Mouse (Mus musculus): ENCODE results near the gene Hnrnpll.
"Not testable (repeated sequence)": the region's sequence is repeated elsewhere in the genome, so short reads cannot be mapped to it uniquely, and the experiment has no call there.

Gene Hnrnpll

DNA sequence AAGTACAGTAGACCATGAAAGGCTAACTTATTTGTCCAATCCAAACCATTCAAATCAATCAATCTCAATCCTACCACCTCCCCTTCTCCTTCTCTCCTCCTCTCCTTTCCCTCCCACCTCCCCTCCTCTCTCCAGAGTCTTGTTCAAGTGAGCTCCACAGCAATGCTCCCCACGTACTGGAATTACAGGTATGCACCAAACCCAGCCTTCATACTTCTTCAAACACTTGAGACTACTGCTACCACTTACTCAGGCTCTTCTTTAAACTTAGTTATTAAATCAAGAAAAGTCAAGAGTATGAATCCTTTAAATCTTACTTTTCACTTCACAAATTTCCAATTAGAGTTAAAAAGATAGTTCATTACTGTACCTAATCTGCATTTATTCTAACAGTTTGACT is 3.6 kb downstream of the Hnrnpll start:
- no peak for DNase-seq

DNA sequence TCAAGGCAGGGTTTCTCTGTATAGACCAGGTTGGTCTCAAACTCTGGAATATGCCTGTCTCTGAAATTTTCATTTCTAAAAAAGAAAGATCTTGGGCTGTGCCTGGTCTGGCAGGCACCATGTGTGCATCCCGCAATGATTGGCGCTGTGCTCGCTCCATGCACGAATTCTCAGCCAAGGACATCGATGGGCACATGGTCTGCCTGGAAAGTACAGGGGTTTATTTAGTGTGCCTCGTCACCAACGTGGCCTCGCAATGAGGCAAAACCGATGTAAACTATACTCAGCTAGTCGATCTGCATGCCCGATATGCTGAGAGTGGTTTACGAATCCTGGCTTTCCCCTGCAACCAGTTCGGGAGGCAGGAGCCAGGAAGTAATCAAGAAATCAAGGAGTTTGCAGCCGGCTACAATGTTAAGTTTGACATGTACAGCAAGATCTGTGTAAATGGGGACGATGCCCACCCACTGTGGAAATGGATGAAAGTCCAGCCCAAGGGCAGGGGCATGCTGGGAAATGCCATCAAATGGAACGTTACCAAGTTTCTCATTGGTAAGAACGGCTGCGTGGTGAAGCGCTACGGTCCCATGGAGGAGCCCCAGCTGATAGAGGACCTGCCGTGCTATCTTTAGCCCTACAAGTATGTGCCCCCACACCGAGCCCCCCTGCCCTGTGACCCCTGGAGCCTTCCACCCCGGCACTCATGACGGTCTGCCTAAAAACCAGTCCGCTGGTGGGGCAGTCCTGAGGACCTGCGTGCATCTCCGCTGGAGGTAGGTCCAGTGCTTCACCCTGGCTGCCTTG is 8.0 kb downstream of the Hnrnpll start:
- peak in 1 of 2 experiments; percentile 5 for DNase-seq

DNA sequence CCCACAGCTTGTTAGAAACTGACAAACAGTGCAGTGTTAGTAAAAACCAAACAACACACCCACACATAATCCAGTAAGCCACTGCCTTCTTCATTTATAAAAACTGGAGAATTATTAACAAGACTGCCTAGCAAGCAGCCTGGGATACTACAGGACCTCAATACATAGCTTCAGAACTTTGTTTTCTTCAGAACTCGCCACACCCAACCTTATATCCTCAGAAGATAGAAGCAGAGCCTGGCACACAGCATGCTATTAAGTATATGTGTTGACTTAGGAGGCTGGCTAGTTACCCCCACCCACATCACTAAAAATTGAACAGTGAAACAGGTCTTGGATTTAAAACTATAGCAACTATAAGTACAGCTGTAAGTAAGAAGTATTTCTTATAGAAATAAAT is 10.5 kb downstream of the Hnrnpll start:
- DNase-seq: no peak

DNA sequence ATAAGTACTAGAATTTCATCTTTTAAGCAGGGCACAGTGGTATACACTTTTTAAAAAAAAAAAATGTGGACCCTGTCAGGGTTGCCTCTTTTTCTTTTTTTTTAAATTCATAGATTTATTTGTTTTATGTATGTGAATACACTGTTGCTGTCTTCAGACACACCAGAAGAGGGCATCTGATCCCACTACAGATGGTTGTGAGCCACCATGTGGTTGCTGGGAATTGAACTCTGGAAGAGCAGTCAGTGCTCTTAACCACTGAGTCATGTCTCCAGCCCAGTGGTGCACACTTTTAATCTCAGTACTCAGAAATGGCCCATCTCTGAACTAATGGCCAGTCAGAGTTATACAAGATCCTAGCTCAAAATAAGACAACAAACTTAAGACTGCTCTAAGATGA is 12.8 kb downstream of the Hnrnpll start:
- not testable (repeated sequence) for DNase-seq

DNA sequence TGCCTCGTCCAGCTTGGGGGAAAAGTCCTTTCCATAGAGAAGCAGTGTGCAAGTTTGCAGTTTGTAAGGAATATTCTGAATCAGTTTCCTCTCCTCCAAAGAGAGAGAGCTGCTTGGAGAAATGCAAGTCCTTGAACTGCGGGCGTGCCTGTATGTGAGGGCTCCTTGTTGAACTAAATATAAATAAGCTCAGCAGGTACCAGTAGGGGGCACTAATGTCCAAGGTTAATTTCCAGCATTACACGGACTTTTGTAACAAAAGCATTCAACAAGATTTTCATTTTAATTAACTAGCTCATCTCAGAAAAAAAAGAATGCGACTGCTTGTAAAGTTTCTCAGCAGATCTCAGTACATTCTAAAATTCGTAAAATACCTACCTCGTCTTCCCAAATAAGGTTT is 13.9 kb downstream of the Hnrnpll start:
- DNase-seq: peak; percentile 64 to 69

DNA sequence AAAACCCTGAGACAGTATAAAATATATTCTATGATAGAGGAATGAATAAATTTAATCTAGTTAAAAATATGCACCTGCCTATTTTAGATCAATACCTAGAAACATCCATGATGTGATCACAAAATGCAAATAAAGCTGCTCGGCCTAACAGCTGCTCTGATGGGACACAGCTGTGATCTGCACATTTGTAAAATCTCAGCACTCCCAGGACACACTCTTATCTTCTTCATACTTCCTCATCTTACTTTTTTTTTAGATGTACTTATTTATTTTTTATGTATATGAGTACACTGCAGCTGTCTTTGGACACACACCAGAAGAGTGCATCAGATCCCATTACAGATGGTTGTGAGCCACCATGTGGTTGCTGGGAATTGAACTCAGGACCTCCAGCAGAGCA is 20.4 kb downstream of the Hnrnpll start:
- DNase-seq: no peak

DNA sequence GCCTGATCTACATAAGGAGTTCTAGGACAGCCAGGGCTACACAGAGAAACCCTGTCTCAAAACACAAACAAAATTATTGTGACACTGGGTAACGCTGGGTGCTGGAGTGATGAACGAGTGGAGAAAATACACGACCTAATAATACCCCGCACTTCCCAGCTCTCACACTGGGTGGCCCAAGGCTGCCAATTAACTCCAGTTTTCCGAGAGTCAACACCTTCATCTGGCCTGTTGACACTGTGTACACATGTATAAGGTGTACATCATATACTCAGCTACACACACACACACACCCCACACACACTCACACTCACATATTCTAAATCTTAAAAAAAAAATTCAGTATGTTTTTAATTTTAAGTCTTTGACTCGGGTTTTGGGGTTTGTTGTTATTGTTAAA is 33.5 kb downstream of the Hnrnpll start:
- no peak for DNase-seq

DNA sequence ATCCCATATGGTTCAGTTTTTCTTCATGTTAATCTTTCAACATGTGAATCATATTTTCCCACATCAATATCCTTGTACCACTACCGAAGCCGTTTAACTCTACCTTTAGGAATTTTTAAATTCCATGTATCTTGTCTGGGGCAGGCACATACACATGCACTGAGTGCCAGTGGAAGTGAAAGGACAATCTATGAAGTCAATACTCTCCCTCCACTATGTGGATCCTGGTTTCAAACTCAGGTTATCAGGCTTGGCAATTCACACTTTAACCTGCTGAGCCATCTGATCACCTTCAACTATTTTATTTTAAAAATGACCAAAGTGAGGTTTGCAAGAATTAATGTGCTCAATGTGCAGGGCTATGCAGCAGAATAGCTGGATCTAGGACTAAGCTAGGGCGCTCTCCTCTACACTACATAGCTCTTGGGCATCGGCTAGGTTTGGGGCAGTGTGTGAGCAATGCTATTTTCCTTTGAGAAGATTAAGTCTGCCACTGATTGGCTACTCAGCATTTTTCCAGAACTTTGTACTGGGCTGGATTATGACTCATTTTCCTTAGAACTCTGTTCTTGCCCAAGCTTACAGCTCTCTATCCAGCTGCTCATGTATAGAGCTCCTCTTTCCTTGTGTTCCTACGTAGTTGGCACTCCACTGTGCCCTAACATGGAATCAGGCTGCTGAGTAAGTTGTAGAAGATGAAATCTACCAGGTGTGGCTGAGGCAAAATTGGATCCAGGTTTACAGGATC is 35.8 kb downstream of the Hnrnpll start:
- no peak for DNase-seq

DNA sequence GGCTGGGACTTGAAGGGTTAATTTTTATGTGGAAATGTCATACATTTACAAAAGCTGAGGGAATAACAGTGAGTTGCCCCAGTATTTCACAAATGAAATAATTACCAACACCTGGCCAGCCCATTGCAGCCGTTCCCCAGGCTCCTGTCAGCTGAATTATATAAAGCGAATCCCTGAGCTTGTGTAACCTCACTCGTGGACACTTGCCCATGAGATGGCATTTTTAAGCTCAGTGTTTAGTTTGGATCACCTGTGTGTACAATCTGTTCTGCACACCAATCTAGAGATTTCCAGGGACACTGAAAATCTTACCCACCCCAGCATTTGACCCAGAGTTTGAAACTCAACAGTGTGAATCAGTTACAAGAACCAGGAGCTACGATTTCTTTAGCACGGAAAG is 40.0 kb downstream of the Hnrnpll start:
- no peak for DNase-seq

DNA sequence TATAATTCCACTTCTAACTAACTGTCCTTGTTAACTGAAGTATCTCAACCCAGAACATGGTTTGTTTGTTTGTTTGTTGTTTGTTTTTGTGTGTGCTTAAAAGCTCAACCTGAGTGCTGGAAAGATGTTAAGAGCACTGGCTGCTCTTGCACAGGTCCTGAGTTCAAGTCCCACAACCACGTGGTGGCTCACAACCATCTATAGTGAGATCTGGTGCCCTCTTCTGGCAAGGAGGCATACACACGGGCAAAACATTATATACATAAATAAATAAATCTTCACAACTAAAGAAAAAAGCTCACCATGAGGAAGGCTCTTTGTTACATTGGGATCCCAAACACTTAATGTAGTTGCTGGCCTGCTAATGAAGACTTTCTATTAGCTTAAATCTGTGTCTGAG is 41.6 kb downstream of the Hnrnpll start:
- DNase-seq: no peak

DNA sequence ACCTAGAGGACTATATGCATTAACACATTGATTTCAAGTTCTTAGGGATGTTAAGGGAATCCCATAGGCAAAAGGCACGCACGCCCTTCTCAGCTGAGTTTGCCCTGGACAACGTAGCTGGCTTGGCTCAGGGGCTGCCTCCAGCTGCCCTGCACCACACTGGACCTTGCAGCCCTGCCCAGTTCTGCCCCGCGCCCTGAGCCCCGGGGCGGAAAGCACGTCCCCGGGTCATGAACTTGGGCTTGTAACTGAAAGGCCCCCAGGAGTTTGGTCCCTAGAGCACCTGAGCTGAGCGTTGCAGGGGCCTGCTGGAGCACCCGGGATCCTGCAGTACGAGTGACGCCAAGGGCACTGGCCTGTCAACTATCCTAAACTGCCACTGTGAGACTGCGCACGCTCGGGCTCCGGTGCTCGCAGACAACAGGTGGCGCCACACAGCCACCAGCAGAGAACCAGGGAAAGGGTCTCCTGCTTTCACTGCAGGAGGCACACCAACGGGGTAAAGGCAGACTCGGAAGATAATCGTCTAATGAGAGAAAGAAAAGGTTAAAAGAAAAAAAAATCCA is 43.1 kb downstream of the Hnrnpll start:
- DNase-seq: peak; percentile 60 to 68

DNA sequence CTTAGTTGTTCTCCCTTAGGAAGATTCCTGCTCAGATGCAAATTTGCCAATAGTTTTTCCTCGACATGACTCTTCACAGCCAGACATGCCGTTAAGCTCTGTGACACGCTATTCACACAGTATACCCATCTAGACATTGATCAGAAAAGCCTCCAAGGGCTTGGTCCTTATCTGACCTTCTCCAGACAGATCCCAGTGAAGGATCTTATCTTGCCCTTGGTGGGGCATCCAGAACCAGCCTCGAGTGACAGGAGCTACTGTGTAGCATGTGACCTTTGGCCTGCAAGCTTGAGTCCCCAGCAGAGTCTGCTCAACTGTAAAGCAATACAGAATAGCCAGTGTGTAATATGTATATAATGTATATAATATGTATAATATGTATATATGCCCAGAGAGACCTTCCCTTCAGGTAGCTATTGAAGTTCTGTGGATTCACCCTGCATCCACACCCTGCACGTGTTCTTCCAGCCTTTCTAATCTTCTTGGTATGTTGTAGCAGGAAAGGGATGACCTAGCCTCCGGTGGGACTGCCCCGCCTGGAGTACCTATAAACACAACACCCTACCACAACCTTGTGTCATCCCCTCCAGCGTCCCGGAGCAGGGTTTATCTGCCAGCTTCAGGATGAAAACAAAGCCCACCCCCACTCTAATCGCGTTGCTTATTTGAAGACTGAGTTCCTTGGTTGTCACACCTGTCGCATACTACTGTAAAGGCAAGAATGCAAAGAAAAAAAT is 43.7 kb downstream of the Hnrnpll start:
- no peak for DNase-seq

DNA sequence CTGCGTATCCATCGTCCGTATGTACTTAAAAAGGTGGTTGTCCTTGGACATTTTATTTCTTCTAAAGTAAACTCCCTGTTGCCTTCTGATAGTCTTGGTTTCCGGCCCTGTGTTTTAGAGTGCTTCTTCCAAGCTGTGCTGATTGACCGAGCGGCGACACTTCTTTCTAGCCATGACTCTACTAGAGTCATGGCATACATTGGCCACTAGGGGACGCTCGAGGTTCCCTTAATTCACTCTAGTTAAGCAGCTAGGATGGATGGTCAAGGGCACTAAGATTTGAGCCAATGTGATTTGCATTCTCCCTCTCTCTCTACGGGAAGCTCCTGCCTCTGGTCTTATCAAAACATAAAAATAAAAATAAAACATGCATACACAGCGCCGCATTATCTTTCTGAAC is 44.7 kb downstream of the Hnrnpll start:
- peak; percentile 65 to 76 for DNase-seq

DNA sequence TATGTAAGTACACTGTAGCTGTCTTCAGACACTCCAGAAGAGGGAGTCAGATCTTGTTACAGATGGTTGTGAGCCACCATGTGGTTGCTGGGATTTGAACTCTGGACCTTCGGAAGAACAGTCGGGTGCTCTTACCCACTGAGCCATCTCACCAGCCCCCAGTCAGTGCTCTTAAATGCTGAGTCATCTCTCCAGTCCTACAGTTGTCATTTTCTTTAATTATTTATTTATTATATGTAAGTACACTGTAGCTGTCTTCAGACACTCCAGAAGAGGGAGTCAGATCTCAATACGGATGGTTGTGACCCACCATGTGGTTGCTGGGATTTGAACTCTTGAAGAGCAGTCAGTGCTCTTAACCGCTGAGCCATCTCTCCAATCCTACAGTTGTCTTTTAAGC is 45.7 kb downstream of the Hnrnpll start:
- DNase-seq: not testable (repeated sequence)

DNA sequence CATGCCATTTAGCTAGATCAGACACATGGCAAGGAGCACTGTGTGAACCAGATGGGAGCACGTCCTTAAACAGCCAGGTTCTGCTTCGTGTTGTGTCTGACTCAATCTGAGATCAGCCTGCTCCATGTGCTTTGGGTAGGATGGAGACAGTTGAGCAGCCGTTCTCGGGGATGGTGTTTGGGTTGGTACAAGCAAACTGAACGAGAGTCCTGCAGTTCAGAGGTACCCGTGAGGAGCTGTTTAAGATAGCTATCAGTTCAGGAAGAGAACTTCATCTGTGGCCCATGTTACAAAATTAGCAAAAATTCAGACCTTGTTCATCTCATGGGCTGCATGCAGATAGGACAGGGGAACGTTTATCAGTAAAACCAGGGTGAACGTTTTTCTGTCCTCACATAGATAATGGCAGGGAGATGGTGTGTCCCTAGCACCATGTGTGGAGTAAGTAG is 47.7 kb downstream of the Hnrnpll start:
- no peak for DNase-seq

DNA sequence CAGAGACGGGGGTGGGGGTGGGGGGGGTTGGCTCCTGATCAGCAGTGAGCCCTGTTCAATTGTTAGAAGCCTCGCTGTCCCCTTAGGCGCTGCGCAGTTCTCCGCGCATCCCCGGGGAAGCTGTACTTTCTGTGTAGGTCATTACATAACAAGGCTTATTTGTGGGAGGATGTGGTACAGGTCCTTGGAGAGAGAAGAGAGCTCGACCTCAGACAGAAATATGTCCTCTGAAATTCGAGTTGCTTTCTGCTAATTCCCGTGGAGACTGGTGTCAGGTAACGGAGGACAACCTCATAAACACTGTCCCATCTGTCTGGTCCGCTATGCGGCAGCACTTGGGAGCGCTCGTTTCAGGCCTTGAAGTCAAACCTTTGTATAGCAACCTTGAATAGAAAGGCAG is 52.2 kb downstream of the Hnrnpll start:
- no peak for DNase-seq

DNA sequence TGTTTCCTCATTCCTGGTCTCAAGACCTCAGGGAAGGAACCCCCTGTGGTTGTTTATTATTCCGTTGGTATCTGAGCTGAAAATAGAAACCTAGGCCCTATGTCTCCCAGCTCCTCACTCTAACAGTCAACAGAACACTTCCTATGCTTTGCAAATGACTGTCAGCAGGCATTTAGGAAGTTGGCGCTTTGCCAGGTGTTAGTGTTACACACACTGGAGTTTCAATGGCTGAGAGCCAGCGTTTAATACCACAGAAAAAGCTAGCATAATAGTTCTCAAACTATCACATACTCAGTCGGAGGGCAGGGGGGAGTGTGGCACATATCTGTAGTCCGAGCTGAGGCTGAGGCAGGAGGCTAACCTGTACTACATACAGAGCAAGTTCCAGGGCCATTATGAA is 53.3 kb downstream of the Hnrnpll start:
- peak; percentile 74 to 82 for DNase-seq

DNA sequence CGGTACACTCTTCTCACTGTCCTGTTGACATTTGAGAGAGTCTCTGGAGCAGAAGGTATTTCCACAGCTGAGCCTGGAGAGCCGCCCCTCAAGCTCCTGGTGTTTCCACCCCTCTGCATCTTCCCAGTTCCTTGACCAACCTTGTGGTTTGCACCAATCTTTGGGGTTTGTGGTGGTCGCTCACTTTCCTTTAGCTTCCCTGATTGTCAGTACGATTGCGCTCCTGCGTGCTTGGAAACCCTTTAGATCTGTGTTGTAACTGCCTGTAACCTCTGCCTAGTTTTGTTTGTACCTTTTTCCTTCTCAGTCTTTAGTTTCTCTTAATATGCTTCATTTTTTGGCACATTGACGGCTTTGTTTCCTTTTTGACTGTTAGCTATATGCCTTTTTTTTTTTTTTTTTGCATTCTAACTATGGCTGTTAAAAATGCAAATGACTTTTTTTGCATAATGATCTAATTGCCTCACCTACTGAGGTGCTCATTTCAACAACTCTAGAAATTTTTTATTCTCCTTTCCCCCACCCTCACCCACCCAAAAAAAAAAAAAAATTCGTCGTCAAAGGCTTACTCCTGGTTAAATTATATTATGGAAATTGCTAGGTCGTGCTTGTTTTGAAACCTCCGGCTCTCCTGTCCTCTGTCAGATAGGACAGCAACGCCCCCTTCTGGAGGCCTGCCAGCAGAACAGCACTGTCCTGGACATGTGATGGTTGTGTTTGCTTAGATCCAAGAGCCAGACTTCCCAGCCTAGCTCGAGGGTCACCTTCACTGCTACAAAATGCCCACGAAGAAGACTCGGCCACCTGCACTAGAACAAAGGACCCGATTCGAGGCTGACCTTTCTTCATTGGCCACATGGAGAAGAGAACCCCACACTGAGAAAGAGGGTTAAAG is 57.5 kb downstream of the Hnrnpll start:
- DNase-seq: peak; percentile 81 to 86

DNA sequence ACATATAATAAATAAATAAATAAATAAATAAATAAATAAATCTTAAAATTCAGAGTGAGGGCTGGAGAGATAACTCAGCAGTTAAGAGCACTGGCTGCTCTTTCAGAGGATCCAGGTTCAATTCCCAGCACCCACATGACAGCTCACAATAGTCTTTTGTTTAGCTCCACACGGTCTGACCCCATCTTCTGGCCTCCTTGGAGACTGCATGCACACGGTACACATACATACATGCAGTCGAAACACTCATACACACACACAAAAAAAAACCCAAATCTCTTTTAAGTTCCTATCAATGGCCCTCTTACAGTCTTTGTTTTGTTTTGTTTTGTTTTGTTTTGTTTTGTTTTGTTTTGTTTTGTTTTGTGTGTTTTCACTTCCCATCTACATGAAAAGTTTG is 58.3 kb downstream of the Hnrnpll start:
- not testable (repeated sequence) for DNase-seq

DNA sequence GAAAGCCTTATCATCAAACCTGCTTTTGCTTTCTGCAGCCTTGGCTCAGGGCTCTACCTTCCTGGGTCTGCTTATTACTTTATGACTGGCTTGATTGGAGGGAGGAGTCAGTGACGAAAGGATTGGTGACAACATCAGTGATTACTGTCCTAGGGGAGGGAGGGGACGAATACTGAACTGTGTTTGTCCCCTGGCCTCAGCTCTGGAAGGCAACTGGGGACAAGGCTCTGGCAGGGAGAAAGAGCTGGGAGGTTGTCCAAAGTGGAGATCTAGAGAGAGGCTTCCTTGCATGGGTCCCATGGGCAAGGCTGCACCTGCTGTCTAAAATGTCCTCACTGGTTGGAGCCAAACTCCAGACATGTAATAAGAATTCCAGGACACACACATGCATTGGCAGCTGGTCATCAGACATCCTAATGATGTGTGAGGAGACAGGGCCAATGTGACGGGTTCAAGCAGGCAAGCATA is 59.7 kb downstream of the Hnrnpll start:
- no peak for DNase-seq

DNA sequence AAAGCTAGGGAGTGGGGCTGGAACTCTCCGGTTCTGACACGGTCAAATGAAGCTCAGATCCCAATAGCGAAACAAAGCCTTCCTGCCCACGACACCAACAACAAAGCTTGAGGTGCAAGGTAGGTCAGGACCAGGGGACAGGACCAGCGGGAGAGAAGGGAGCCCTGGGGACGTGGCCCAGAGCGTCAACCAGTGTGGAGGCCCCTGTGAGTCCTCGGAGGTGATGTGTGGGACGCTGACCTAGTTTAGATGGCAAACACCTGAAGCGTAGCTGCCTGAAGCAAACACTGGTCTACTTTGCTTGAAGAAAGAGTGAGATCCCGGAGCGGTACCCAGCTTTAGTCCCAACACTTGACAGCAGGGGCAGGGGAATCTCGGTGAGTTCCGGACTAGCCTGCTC is 62.5 kb downstream of the Hnrnpll start:
- no peak for DNase-seq

DNA sequence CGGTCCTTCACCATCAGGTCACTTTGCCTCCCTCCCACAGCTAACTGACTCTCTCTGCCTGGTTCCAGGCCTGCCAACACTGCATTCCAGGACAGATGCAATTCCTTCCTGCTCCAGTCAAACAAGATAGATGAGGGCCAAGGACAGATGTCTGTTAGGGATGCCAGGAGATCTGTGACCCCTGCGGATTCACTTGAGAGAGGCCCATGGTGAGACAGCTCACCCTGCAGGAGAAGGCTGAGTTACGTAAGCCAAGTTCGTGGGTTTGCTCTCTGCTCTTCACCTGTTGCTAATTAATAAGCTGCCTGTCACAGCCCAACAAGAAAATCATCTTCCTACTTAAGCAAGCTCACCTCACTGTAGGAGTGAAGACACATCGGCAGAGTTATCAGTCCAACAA is 63.1 kb downstream of the Hnrnpll start:
- no peak for DNase-seq

Data from kidney, postnatal 4 days (tissue).